Mouse (Mus musculus): ENCODE data around the gene Pnma1.

- TF ChIP-seq CTCF (IDR thresholded peaks at IDR 0.05; ENCODE audit: control insufficient read depth, insufficient read depth, insufficient replicate concordance, low read depth, low read length) (no peak), POLR2A (IDR thresholded peaks at IDR 0.05; ENCODE audit: control insufficient read depth, low read depth, low read length) (no peak)
Observed at GRCm38 (mm10) chr12:84153414-84153813, 5.1 kb upstream of the Pnma1 start.
